Mouse (Mus musculus) C2C12 (cell line): Measurements from ENCODE around the gene Zbed6. TPM values are rescaled to one million over a fixed set of nuclear protein-coding genes. Genes with fewer than 3 reads are reported as not detected.
"Not testable (repeated sequence)": the region's sequence is repeated elsewhere in the genome, so short reads cannot be mapped to it uniquely, and the experiment has no call there.

Experiments used
- H3K27me3 ChIP-seq: one replicate; pipeline ENCODE4 v1.6.1; 2011; ENCODE audit not compliant: control insufficient read depth, insufficient read depth, insufficient read length
- H3K36me3 ChIP-seq: one replicate; pipeline ENCODE4 v1.6.1; 2011; ENCODE audit not compliant: control insufficient read depth, insufficient read depth
- H3K4me3 ChIP-seq: one replicate; pipeline ENCODE4 v1.5.1; 2011; ENCODE audit warnings: mild to moderate bottlenecking, control low read depth; ENCODE audit not compliant: poor library complexity, insufficient read depth, severe bottlenecking
- H3K79me2 ChIP-seq: one replicate; pipeline ENCODE4 v1.6.1; 2011; ENCODE audit not compliant: control insufficient read depth, insufficient read depth
- H3K79me3 ChIP-seq: one replicate; pipeline ENCODE4 v1.6.1; 2011; ENCODE audit warnings: low read depth, control low read depth
- H3ac ChIP-seq: one replicate; pipeline ENCODE3; 2011; ENCODE audit warnings: low read depth; ENCODE audit not compliant: control insufficient read depth, insufficient read length
- CEBPB ChIP-seq: IDR thresholded peaks from one replicate; pipeline ENCODE4 v1.6.1; 2011; ENCODE audit warnings: low read depth, mild to moderate bottlenecking, control low read depth, moderate library complexity
- CTCF ChIP-seq: IDR thresholded peaks from one replicate; pipeline ENCODE4 v1.5.1; 2011; ENCODE audit not compliant: control insufficient read depth, insufficient read depth, insufficient read length
- FOSL1 ChIP-seq: IDR thresholded peaks from one replicate; pipeline ENCODE4 v1.8.0; 2011; ENCODE audit warnings: mild to moderate bottlenecking, low read length; ENCODE audit not compliant: poor library complexity, insufficient read depth, severe bottlenecking
- MAX ChIP-seq: IDR thresholded peaks from one replicate; pipeline ENCODE4 v1.6.1; 2011; ENCODE audit warnings: mild to moderate bottlenecking, control low read depth
- MYOD1 ChIP-seq: IDR thresholded peaks from one replicate; pipeline ENCODE4 v1.6.1; 2011; ENCODE audit warnings: low read depth; ENCODE audit not compliant: control insufficient read depth, insufficient read length
- MYOG ChIP-seq: IDR thresholded peaks from one replicate; pipeline ENCODE4 v1.6.1; 2011; ENCODE audit not compliant: control insufficient read depth, insufficient read length; ENCODE audit errors: extremely low read depth
- USF1 ChIP-seq: IDR thresholded peaks from one replicate; pipeline ENCODE4 v1.6.1; 2011; ENCODE audit warnings: low read depth, mild to moderate bottlenecking, control low read depth, moderate library complexity
- long read RNA-seq, 2 experiments: library from polyadenylated mRNA; unstranded; transcript quantifications; one replicate each; pipeline ENCODE4 v2.0.0; 2019 to 2020
- polyA plus RNA-seq: library from polyadenylated mRNA; unstranded; fragments of >200 nt; fragmentation: generic; extraction: Trizol; gene quantifications from one replicate; pipeline ENCODE4 v1.2.1, GENCODE M21; 2012; ENCODE audit warnings: missing spikeins

The Zbed6 gene
- 2.8 TPM for polyA plus RNA-seq
- long read RNA-seq, experiment 1 = 0 reads
- long read RNA-seq, experiment 2, full-length matches to known transcripts = 2 of 2 reads
- long read RNA-seq, experiment 2, partial matches to known transcripts = 0 of 2 reads
- long read RNA-seq, experiment 2, other reads (novel, unspliced or antisense) = 0 of 2 reads

DNA sequence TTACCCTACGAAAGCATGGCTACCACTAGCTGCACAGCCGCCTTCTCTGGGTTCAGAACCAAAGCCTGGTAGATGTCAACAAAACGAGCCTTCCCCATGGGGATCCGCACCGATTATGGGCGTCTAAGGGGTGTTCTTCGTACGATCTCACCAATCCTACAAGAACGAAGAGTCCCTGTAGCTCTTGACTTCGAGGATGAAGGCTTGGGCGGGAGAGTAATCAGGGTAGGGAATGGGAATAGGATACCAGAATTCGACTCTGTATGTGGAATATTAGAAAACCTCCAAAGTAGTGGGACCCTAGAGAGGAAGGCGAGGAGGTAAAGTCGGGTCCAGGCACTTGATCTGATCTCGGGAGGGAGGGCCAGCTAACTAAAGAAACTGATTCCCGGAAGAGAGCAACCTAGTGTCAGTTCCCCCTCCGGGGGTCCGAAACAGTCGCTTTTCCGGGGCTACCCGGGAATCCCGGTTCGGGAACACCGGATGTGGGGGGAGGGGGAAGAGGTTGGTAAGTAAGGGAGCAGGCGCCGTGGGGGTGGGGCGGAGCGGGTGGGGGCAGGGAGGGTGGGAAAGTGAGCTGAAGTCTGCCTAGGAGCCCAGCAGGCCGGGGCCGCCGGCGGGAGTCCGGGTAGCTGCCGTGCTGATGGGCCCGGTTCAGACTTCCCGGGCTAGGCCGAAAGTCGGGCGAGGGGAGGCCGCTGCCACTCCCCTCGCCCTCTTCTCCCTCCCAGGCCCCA, at the start of gene Zbed6:
Gene Zbed6 (minus strand): TSS at position 420 of the 737 bp plus-strand sequence.
- Histone ChIP-seq H3K79me3 (peaks cover 51% of the 10 kb centered on the region), H3ac (peak within 1 kb of the TSS; percentile 79), H3K4me3 (peak within 1 kb of the TSS; percentile 62), H3K36me3 (peaks cover 37% of the 10 kb centered on the region), H3K79me2 (peaks cover 55% of the 10 kb centered on the region), H3K27me3 (no peaks in the 10 kb centered on the region)
- TF ChIP-seq USF1 = no peak
- no peak for TF ChIP-seq MYOG
- TF ChIP-seq FOSL1 = no peak
- TF ChIP-seq CTCF = no peak
- TF ChIP-seq MAX = no peak
- TF ChIP-seq MYOD1 = no peak
- TF ChIP-seq CEBPB = no peak

DNA sequence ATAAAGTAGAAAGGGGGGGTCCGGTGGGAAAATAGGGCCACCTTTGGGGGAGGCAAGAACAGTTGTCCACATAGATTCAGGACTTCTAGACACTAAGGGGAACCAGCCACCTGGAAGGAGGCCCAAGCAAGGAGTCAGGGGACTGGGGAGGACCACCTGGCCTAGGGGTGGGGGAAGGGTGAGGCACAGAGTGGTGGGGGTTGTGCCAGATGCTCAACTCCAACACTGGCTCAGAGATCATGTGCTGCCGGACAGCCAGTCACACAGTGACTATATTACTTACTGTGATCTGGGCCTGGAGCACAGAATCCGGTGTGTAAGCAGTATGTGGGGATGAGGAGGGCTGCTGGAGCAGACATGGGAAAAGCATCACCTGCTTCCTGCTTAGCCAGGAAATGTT, 48.6 kb upstream of the Zbed6 start:
- no peaks in the 10 kb centered on the region for H3K36me3 ChIP-seq
- H3ac ChIP-seq = no peak overlapping the region
- H3K79me2 ChIP-seq = no peaks in the 10 kb centered on the region
- TF ChIP-seq FOSL1 (no peak), CTCF (no peak), MYOD1 (no peak), MYOG (no peak), CEBPB (no peak), MAX (no peak), USF1 (no peak)
- H3K4me3 ChIP-seq = no peak overlapping the region
- no peaks in the 10 kb centered on the region for H3K27me3 ChIP-seq
- no peaks in the 10 kb centered on the region for H3K79me3 ChIP-seq

DNA sequence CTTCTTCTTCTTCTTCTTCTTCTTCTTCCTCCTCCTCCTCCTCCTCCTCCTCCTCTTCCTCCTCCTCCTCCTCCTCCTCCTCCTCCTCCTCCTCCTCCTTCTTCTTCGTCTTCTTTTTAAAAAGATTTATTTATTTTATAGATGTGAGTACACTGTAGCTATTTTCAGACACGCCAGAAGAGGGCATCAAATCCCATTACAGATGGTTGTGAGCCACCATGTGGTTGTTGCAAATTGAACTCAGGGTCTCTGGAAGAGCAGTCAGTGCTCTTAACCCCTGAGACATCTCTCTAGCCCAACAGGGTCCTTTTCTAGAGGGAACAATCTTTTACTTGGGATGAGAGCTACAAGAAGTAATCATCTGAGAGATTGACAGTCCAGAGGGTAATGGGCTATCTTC, 41.1 kb upstream of the Zbed6 start:
- not testable (repeated sequence) for H3ac ChIP-seq, H3K27me3 ChIP-seq, H3K36me3 ChIP-seq, H3K79me2 ChIP-seq, H3K79me3 ChIP-seq, H3K4me3 ChIP-seq

DNA sequence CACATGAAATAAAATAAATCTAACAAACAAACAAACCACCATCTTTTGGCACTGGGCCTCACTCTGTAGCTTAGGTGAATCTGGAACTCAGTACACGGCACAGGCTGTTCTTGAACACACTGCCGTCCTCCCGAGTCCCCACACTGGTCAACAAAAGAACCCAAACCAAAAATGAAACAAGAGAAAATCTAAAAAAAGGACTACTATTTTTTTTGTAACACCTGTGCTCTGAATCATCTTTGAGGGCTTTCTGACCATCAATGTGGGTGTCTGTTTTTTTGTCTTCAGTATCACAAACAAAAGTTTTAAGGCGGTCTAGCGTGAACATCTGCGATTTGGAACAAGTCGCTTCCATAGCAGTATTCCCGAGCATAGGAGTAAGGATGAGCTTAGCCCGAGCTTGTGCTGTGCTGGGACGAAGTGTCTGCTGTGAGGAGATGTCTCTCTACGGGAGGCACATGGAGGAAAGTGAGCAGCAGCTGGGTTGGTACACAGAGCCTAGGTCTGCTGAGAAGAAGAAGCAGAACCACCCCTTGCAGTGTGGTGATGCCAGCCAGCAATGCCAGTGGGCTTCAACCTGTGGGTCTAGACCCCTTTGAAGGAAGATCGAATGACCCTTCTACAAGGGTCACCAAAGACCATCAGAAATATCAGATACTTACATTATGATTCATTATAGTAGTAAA, 37.4 kb upstream of the Zbed6 start:
- no peak overlapping the region for H3ac ChIP-seq
- no peaks in the 10 kb centered on the region for H3K79me2 ChIP-seq
- H3K27me3 ChIP-seq = no peaks in the 10 kb centered on the region

DNA sequence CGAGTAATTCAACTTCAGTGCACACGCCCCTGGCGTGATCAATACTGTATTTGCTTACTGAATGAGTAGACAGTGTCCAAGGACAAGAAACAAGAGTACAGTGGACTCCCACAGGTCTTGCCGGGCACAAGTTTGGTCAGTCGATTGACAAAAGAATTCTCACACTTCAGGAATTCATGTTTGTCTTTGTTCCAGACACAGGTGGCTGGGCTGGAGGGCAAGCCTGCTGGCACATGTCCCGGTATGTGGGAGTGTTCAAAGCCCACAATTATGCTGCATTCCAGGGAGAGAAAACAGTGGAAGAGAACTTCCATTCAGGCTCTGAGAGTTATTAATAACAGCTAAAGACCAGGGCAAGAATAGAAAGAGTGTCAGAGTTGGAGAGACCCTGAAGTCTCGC, 35.2 kb upstream of the Zbed6 start:
- Histone ChIP-seq H3ac (no peak overlapping the region), H3K4me3 (no peak overlapping the region)
- TF ChIP-seq MAX (no peak), MYOD1 (peak; percentile 60)

More for the DNA sequence above, 37.4 kb upstream of the Zbed6 start:
- TF ChIP-seq USF1 (no peak), MYOG (no peak), CEBPB (no peak), FOSL1 (no peak), MYOD1 (no peak), MAX (no peak), CTCF (no peak)
- no peak overlapping the region for H3K4me3 ChIP-seq
- no peaks in the 10 kb centered on the region for H3K79me3 ChIP-seq
- H3K36me3 ChIP-seq = no peaks in the 10 kb centered on the region

DNA sequence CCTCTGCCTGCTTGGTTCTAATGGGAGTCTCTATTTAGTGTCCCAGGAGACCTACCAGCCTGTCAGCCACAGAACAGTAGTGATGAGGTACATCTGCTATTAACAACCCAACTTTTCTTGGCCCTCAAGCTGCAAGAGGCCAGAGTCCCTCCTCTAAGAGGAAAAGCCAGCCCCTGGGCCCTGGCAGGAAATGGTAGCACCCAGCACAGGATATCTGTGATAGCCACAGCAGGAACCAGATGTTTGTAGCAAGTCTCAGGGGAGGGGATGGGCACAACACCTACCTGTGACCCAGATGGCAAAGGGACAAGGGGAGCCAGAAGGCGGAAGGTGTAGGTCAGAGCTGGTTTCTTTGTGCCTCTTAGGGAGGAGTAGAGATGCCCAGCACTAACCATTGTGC, 34.2 kb upstream of the Zbed6 start:
- Histone ChIP-seq H3ac (no peak overlapping the region), H3K27me3 (no peaks in the 10 kb centered on the region), H3K4me3 (no peak overlapping the region), H3K79me3 (no peaks in the 10 kb centered on the region), H3K79me2 (no peaks in the 10 kb centered on the region), H3K36me3 (no peaks in the 10 kb centered on the region)
- TF ChIP-seq MAX (no peak), FOSL1 (no peak), CTCF (no peak), MYOD1 (no peak), MYOG (no peak), CEBPB (no peak), USF1 (no peak)

More for the DNA sequence above, 35.2 kb upstream of the Zbed6 start:
- no peaks in the 10 kb centered on the region for H3K79me3 ChIP-seq
- H3K79me2 ChIP-seq = no peaks in the 10 kb centered on the region
- H3K36me3 ChIP-seq = no peaks in the 10 kb centered on the region
- H3K27me3 ChIP-seq = no peaks in the 10 kb centered on the region
